Mouse (Mus musculus): Measurements from ENCODE around the gene Prpf4b. TPM values are rescaled to one million over a fixed set of nuclear protein-coding genes. Genes with fewer than 3 reads are reported as not detected.
A peak's percentile ranks its signal among the peaks of the same experiment; 100 is the strongest.

The Prpf4b gene
- 135 and 141 TPM in 2 replicates for polyA plus RNA-seq (2011; ENCODE audit: insufficient read depth, insufficient read length, low read depth, missing spikeins)

GRCm38 (mm10) chr13:34875166-34875710 lies at the start of gene Prpf4b:
Gene Prpf4b, plus strand, starts transcription at chr13:34875302.
- Histone ChIP-seq H3K9ac (ENCODE audit: low read depth, poor library complexity, severe bottlenecking) (peak within 1 kb of the TSS; percentile 98), H3K4me3 (ENCODE audit: low read depth, low read length) (peak within 1 kb of the TSS; percentile 96), H3K36me3 (ENCODE audit: control insufficient read depth, insufficient read depth, low read length, poor library complexity, severe bottlenecking) (no peaks in the 10 kb centered on the region), H3K27ac (ENCODE audit: insufficient read depth, low read length) (peak within 1 kb of the TSS; percentile 33), H3K9me3 (replicated peaks; ENCODE audit: control insufficient read depth, insufficient read depth, low read length, poor library complexity, severe bottlenecking) (no peaks in the 10 kb centered on the region), H3K27me3 (ENCODE audit: control insufficient read depth, insufficient read depth, low read length, poor library complexity, severe bottlenecking) (no peaks in the 10 kb centered on the region), H3K4me1 (ENCODE audit: control insufficient read depth, insufficient read depth, low read length) (peaks cover 2% of the 10 kb centered on the region)
- TF ChIP-seq POLR2A (IDR thresholded peaks at IDR 0.05; ENCODE audit: insufficient read depth, low read length) (no peak), CTCF (IDR thresholded peaks at IDR 0.05; ENCODE audit: low read depth, low read length) (no peak), EP300 (IDR thresholded peaks at IDR 0.05; ENCODE audit: insufficient read depth, low read depth, low read length) (no peak)

- Histone ChIP-seq H3K27me3 (ENCODE audit: control insufficient read depth, insufficient read depth, low read length, poor library complexity, severe bottlenecking) (no peaks in the 10 kb centered on the region), H3K4me3 (ENCODE audit: low read depth, low read length) (no peak overlapping the region), H3K36me3 (ENCODE audit: control insufficient read depth, insufficient read depth, low read length, poor library complexity, severe bottlenecking) (no peaks in the 10 kb centered on the region), H3K27ac (ENCODE audit: insufficient read depth, low read length) (peak overlapping the region; percentile 59), H3K9me3 (replicated peaks; ENCODE audit: control insufficient read depth, insufficient read depth, low read length, poor library complexity, severe bottlenecking) (peaks cover 4% of the 10 kb centered on the region; the same call in 1 of the 2 replicates), H3K4me1 (ENCODE audit: control insufficient read depth, insufficient read depth, low read length) (peaks cover 3% of the 10 kb centered on the region), H3K9ac (ENCODE audit: low read depth, poor library complexity, severe bottlenecking) (no peak overlapping the region)
- TF ChIP-seq POLR2A (IDR thresholded peaks at IDR 0.05; ENCODE audit: insufficient read depth, low read length), result no peak
- TF ChIP-seq EP300 (IDR thresholded peaks at IDR 0.05; ENCODE audit: insufficient read depth, low read depth, low read length), result 0 out of 2 replicates have a peak, but pooled peaks have one; percentile 62
Observed at GRCm38 (mm10) chr13:34826760-34827690, 48.1 kb upstream of the Prpf4b start.

- Histone ChIP-seq H3K36me3 (ENCODE audit: control insufficient read depth, insufficient read depth, low read length, poor library complexity, severe bottlenecking) (no peaks in the 10 kb centered on the region), H3K27ac (ENCODE audit: insufficient read depth, low read length) (peak overlapping the region; percentile 37), H3K9ac (ENCODE audit: low read depth, poor library complexity, severe bottlenecking) (no peak overlapping the region), H3K4me1 (ENCODE audit: control insufficient read depth, insufficient read depth, low read length) (peaks cover 3% of the 10 kb centered on the region), H3K4me3 (ENCODE audit: low read depth, low read length) (no peak overlapping the region), H3K9me3 (replicated peaks; ENCODE audit: control insufficient read depth, insufficient read depth, low read length, poor library complexity, severe bottlenecking) (peaks cover 4% of the 10 kb centered on the region; the same call in 1 of the 2 replicates), H3K27me3 (ENCODE audit: control insufficient read depth, insufficient read depth, low read length, poor library complexity, severe bottlenecking) (no peaks in the 10 kb centered on the region)
- TF ChIP-seq CTCF (IDR thresholded peaks at IDR 0.05; ENCODE audit: low read depth, low read length) (no peak), POLR2A (IDR thresholded peaks at IDR 0.05; ENCODE audit: insufficient read depth, low read length) (no peak), EP300 (IDR thresholded peaks at IDR 0.05; ENCODE audit: insufficient read depth, low read depth, low read length) (no peak)
Observed at GRCm38 (mm10) chr13:34827988-34828882, 46.9 kb upstream of the Prpf4b start.

DNA sequence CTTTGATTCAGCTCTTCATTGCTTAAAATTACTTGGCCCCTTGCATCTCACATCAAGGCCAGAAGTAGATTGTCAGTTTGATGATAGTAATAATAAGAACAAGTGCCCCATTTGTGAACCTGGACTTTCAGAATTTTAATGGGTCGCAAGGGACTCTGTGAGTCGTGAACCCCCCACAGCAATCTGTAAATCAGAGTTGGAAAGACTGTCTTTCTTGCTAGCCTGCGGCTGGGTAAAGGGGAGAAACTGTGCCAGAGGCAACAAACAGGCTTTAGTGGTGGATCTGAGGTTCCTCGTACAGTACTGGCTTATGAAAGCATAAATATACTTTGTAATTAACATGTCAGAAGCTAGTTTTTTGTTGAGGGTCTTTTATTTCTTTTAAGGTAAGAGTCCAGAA lies 32.3 kb upstream of the Prpf4b start:
- Histone ChIP-seq H3K4me3 (ENCODE audit: low read depth, low read length) (no peak overlapping the region), H3K27me3 (ENCODE audit: control insufficient read depth, insufficient read depth, low read length, poor library complexity, severe bottlenecking) (no peaks in the 10 kb centered on the region), H3K4me1 (ENCODE audit: control insufficient read depth, insufficient read depth, low read length) (no peaks in the 10 kb centered on the region), H3K27ac (ENCODE audit: insufficient read depth, low read length) (no peak overlapping the region), H3K9ac (ENCODE audit: low read depth, poor library complexity, severe bottlenecking) (no peak overlapping the region), H3K36me3 (ENCODE audit: control insufficient read depth, insufficient read depth, low read length, poor library complexity, severe bottlenecking) (no peaks in the 10 kb centered on the region), H3K9me3 (replicated peaks; ENCODE audit: control insufficient read depth, insufficient read depth, low read length, poor library complexity, severe bottlenecking) (no peaks in the 10 kb centered on the region)
- TF ChIP-seq CTCF (IDR thresholded peaks at IDR 0.05; ENCODE audit: low read depth, low read length), result no peak
- no peak for TF ChIP-seq EP300 (IDR thresholded peaks at IDR 0.05; ENCODE audit: insufficient read depth, low read depth, low read length)
- TF ChIP-seq POLR2A (IDR thresholded peaks at IDR 0.05; ENCODE audit: insufficient read depth, low read length), result no peak

DNA sequence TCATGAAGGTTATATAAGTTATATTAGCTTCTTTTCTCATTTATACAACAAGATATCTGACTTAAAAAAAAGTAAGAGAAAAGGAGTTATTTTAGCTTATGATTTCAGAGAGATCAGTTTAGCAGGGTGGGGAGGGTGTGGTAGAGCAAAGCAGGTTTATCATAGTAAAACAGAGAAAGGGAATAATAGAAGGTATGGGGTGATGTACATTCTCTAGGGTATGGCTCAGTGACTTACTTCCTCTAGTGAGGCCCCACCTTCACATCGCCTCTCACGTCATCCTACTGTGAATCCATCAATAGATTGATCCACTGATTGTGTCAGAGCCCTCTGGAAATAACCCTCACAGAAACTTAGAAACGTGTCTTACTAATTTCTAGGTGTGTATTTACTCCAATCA lies 24.3 kb upstream of the Prpf4b start:
- peaks cover 19% of the 10 kb centered on the region for H3K9me3 ChIP-seq (replicated peaks; ENCODE audit: control insufficient read depth, insufficient read depth, low read length, poor library complexity, severe bottlenecking)
- TF ChIP-seq CTCF (IDR thresholded peaks at IDR 0.05; ENCODE audit: low read depth, low read length) (no peak), EP300 (IDR thresholded peaks at IDR 0.05; ENCODE audit: insufficient read depth, low read depth, low read length) (no peak), POLR2A (IDR thresholded peaks at IDR 0.05; ENCODE audit: insufficient read depth, low read length) (no peak)
- no peaks in the 10 kb centered on the region for H3K27me3 ChIP-seq (ENCODE audit: control insufficient read depth, insufficient read depth, low read length, poor library complexity, severe bottlenecking)
- H3K4me1 ChIP-seq (ENCODE audit: control insufficient read depth, insufficient read depth, low read length), result no peaks in the 10 kb centered on the region
- no peak overlapping the region for H3K4me3 ChIP-seq (ENCODE audit: low read depth, low read length)
- no peak overlapping the region for H3K27ac ChIP-seq (ENCODE audit: insufficient read depth, low read length)
- no peaks in the 10 kb centered on the region for H3K36me3 ChIP-seq (ENCODE audit: control insufficient read depth, insufficient read depth, low read length, poor library complexity, severe bottlenecking)
- H3K9ac ChIP-seq (ENCODE audit: low read depth, poor library complexity, severe bottlenecking), result no peak overlapping the region

Measured in ES-Bruce4 (cell line).